Mouse (Mus musculus): Measurements from ENCODE around the gene Gm49387. TPM values are rescaled to one million over a fixed set of nuclear protein-coding genes. Genes with fewer than 3 reads are reported as not detected.
A peak's percentile ranks its signal among the peaks of the same experiment; 100 is the strongest.

Gm49387 gene
- polyA plus RNA-seq, 1 experiment from 2014 or later: 0.52 TPM

GRCm38 (mm10) chr14:31660312-31661093, 19.8 kb upstream of the Gm49387 start:
- H3K4me3 ChIP-seq (ENCODE audit: low read depth, low read length): no peak overlapping the region
- H3K27me3 ChIP-seq (ENCODE audit: control insufficient read depth, insufficient read depth, low read length): no peaks in the 10 kb centered on the region
- DNase-seq (ENCODE audit: low spot score): no peak
- 59% methylated on average over 7 of the region's 7 CpGs for WGBS
- H3K9me3 ChIP-seq (ENCODE audit: control insufficient read depth, low read length): no peaks in the 10 kb centered on the region
- no peak overlapping the region for H3K4me2 ChIP-seq (replicated peaks; ENCODE audit: low read depth)
- no peaks in the 10 kb centered on the region for H3K36me3 ChIP-seq (ENCODE audit: control insufficient read depth, insufficient read depth, low read length)
- TF ChIP-seq EP300 (optimal IDR thresholded peaks at IDR 0.05) (no peak), CTCF (IDR thresholded peaks at IDR 0.05; ENCODE audit: low read depth) (no peak)
- no peak overlapping the region for H3K9ac ChIP-seq (ENCODE audit: low read length)
- H3K4me1 ChIP-seq (replicated peaks; ENCODE audit: control insufficient read depth, insufficient read depth): peaks cover 27% of the 10 kb centered on the region
- ATAC-seq (ENCODE audit: low FRiP score, low TSS enrichment): no peak
- peak overlapping the region; percentile 99 for H3K27ac ChIP-seq (replicated peaks)

GRCm38 (mm10) chr14:31659501-31660181, 19.0 kb upstream of the Gm49387 start:
- peak; percentile 14; the same call in 1 of the 2 replicates for ATAC-seq (ENCODE audit: low FRiP score, low TSS enrichment)
- no peak overlapping the region for H3K4me2 ChIP-seq (replicated peaks; ENCODE audit: low read depth)

GRCm38 (mm10) chr14:31658126-31658680, 17.5 kb upstream of the Gm49387 start:
- Histone ChIP-seq H3K4me1 (replicated peaks; ENCODE audit: control insufficient read depth, insufficient read depth) (peaks cover 18% of the 10 kb centered on the region), H3K4me2 (replicated peaks; ENCODE audit: low read depth) (no peak overlapping the region), H3K27me3 (ENCODE audit: control insufficient read depth, insufficient read depth, low read length) (no peaks in the 10 kb centered on the region), H3K36me3 (ENCODE audit: control insufficient read depth, insufficient read depth, low read length) (no peaks in the 10 kb centered on the region), H3K9ac (ENCODE audit: low read length) (no peak overlapping the region), H3K27ac (replicated peaks) (no peak overlapping the region), H3K4me3 (ENCODE audit: low read depth, low read length) (no peak overlapping the region), H3K9me3 (ENCODE audit: control insufficient read depth, low read length) (no peaks in the 10 kb centered on the region)
- no peak for TF ChIP-seq EP300 (optimal IDR thresholded peaks at IDR 0.05)
- no peak for ATAC-seq (ENCODE audit: low FRiP score, low TSS enrichment)
- no peak for DNase-seq (ENCODE audit: low spot score)
- WGBS: 86% methylated on average over 8 of the region's 8 CpGs

More at GRCm38 (mm10) chr14:31659501-31660181, 19.0 kb upstream of the Gm49387 start:
- no peak for DNase-seq (ENCODE audit: low spot score)
- no peaks in the 10 kb centered on the region for H3K36me3 ChIP-seq (ENCODE audit: control insufficient read depth, insufficient read depth, low read length)
- H3K9me3 ChIP-seq (ENCODE audit: control insufficient read depth, low read length): no peaks in the 10 kb centered on the region
- WGBS: 40% methylated on average over 10 of the region's 10 CpGs
- peaks cover 25% of the 10 kb centered on the region for H3K4me1 ChIP-seq (replicated peaks; ENCODE audit: control insufficient read depth, insufficient read depth)
- TF ChIP-seq CTCF (IDR thresholded peaks at IDR 0.05; ENCODE audit: low read depth) (no peak), EP300 (optimal IDR thresholded peaks at IDR 0.05) (no peak)
- H3K4me3 ChIP-seq (ENCODE audit: low read depth, low read length): no peak overlapping the region
- peak overlapping the region; percentile 99 for H3K27ac ChIP-seq (replicated peaks)
- no peak overlapping the region for H3K9ac ChIP-seq (ENCODE audit: low read length)
- no peaks in the 10 kb centered on the region for H3K27me3 ChIP-seq (ENCODE audit: control insufficient read depth, insufficient read depth, low read length)

GRCm38 (mm10) chr14:31656857-31657645, 16.4 kb upstream of the Gm49387 start:
- Histone ChIP-seq H3K9ac (ENCODE audit: low read length) (no peak overlapping the region), H3K27ac (replicated peaks) (no peak overlapping the region), H3K36me3 (ENCODE audit: control insufficient read depth, insufficient read depth, low read length) (no peaks in the 10 kb centered on the region), H3K4me1 (replicated peaks; ENCODE audit: control insufficient read depth, insufficient read depth) (peaks cover 7% of the 10 kb centered on the region), H3K4me3 (ENCODE audit: low read depth, low read length) (no peak overlapping the region), H3K27me3 (ENCODE audit: control insufficient read depth, insufficient read depth, low read length) (no peaks in the 10 kb centered on the region), H3K4me2 (replicated peaks; ENCODE audit: low read depth) (no peak overlapping the region), H3K9me3 (ENCODE audit: control insufficient read depth, low read length) (no peaks in the 10 kb centered on the region)
- TF ChIP-seq CTCF (IDR thresholded peaks at IDR 0.05; ENCODE audit: low read depth) (peak; percentile 93), EP300 (optimal IDR thresholded peaks at IDR 0.05) (no peak)
- WGBS: 17% methylated on average over 5 of the region's 5 CpGs
- DNase-seq (ENCODE audit: low spot score): peak; percentile 71
- ATAC-seq (ENCODE audit: low FRiP score, low TSS enrichment): no peak

- Histone ChIP-seq H3K4me1 (replicated peaks; ENCODE audit: control insufficient read depth, insufficient read depth) (peaks cover 7% of the 10 kb centered on the region), H3K36me3 (ENCODE audit: control insufficient read depth, insufficient read depth, low read length) (no peaks in the 10 kb centered on the region), H3K4me2 (replicated peaks; ENCODE audit: low read depth) (no peak overlapping the region), H3K4me3 (ENCODE audit: low read depth, low read length) (no peak overlapping the region), H3K9ac (ENCODE audit: low read length) (no peak overlapping the region), H3K27ac (replicated peaks) (no peak overlapping the region), H3K27me3 (ENCODE audit: control insufficient read depth, insufficient read depth, low read length) (no peaks in the 10 kb centered on the region), H3K9me3 (ENCODE audit: control insufficient read depth, low read length) (no peaks in the 10 kb centered on the region)
- no peak for ATAC-seq (ENCODE audit: low FRiP score, low TSS enrichment)
- 53% methylated on average over 7 of the region's 7 CpGs for WGBS
- TF ChIP-seq CTCF (IDR thresholded peaks at IDR 0.05; ENCODE audit: low read depth) (no peak), EP300 (optimal IDR thresholded peaks at IDR 0.05) (no peak)
- DNase-seq (ENCODE audit: low spot score): no peak
Observed at GRCm38 (mm10) chr14:31656386-31656785, 15.7 kb upstream of the Gm49387 start.

Data from stomach, postnatal 0 days (tissue).